Mouse (Mus musculus) heart, embryonic 14.5 days (tissue): ENCODE results near the gene Rapgef1. TPM values are rescaled to one million over a fixed set of nuclear protein-coding genes. Genes with fewer than 3 reads are reported as not detected.

Experiments used
- ATAC-seq: fragments of 200-750 bp; cut with Nextera tagmentation; 2 replicates; pipeline ENCODE4 v1.8.0; 2017; ENCODE audit warnings: low read depth, moderate TSS enrichment; ENCODE audit not compliant: insufficient number of reproducible peaks, insufficient read depth, low FRiP score
- H3K27ac ChIP-seq, 2 experiments: fragments of 200-500 bp in 1 of 2; fragments of 300-500 bp in 1 of 2; sonication (generic) in 1 of 2; replicated peaks in 1 of 2; 2 replicates each; pipeline ENCODE4 v1.5.1; 2012 to 2014; ENCODE audit warnings: low read depth in 2 of 2, low read length in 2 of 2, control low read depth in 1 of 2, mild to moderate bottlenecking in 1 of 2, mixed read lengths in 1 of 2; ENCODE audit not compliant: control insufficient read depth in 1 of 2, insufficient read depth in 1 of 2
- H3K27me3 ChIP-seq: fragments of 300-500 bp; sonication (generic); 2 replicates; pipeline ENCODE4 v1.6.1; 2014; ENCODE audit warnings: mild to moderate bottlenecking, low read length, control low read depth; ENCODE audit not compliant: control insufficient read depth, insufficient read depth
- H3K36me3 ChIP-seq: fragments of 300-500 bp; sonication (generic); 2 replicates; pipeline ENCODE4 v1.6.1; 2014; ENCODE audit warnings: mild to moderate bottlenecking, control low read depth, low read length, mixed read lengths; ENCODE audit not compliant: control insufficient read depth, insufficient read depth
- H3K4me1 ChIP-seq, 2 experiments: fragments of 200-500 bp in 1 of 2; fragments of 300-500 bp in 1 of 2; sonication (generic) in 1 of 2; 2 replicates each; pipeline ENCODE4 v1.6.1; 2012 to 2014; ENCODE audit warnings: low read length in 2 of 2, control low read depth in 1 of 2, mixed read lengths in 1 of 2; ENCODE audit not compliant: control insufficient read depth in 2 of 2, insufficient read depth in 2 of 2
- H3K4me2 ChIP-seq: fragments of 300-500 bp; sonication (generic); 2 replicates; pipeline ENCODE4 v1.6.1; 2014; ENCODE audit warnings: mild to moderate bottlenecking, low read length
- H3K4me3 ChIP-seq, 2 experiments: fragments of 200-500 bp in 1 of 2; fragments of 300-500 bp in 1 of 2; sonication (generic) in 1 of 2; 2 replicates each; pipeline ENCODE4 v1.5.1; 2012 to 2014; ENCODE audit warnings: low read length in 2 of 2, mild to moderate bottlenecking in 2 of 2, control low read depth in 1 of 2, low read depth in 1 of 2, moderate library complexity in 1 of 2; ENCODE audit not compliant: control insufficient read depth in 1 of 2, insufficient read depth in 1 of 2
- H3K9ac ChIP-seq: fragments of 300-500 bp; sonication (generic); 2 replicates; pipeline ENCODE4 v1.6.1; 2014; ENCODE audit warnings: mild to moderate bottlenecking, low read length
- H3K9me3 ChIP-seq: fragments of 300-500 bp; sonication (generic); 2 replicates; pipeline ENCODE4 v1.6.1; 2016; ENCODE audit warnings: low read length, control low read depth; ENCODE audit not compliant: control insufficient read depth
- WGBS: fragments of 180-500 bp; shearing (Covaris S2); extraction: QIAGEN DNeasy Blood & Tissue Kit; methylation state at CpG from one replicate; pipeline ENCODE4 v1.1.7; 2014; 5-methylcytosine and 5-hydroxymethylcytosine counted together
- polyA plus RNA-seq: library from polyadenylated mRNA; unstranded; fragments of >200 nt; fragmentation: Nextera tagmentation; extraction: Ambion mirVana; gene quantifications from 2 replicates; pipeline ENCODE4 v1.2.1, GENCODE M21; 2014

Gene Rapgef1
- polyA plus RNA-seq, 1 experiment from 2014 or later: 12.6 TPM

- no peak for ATAC-seq
These were observed 164.8 kb downstream of the Rapgef1 start for GRCm38 (mm10) chr2:29784290-29784689.

GRCm38 (mm10) chr2:29787104-29787917 is 167.8 kb downstream of the Rapgef1 start, which contains the start of gene Coq4:
Coq4 (plus strand) TSS chr2:29787493.
- peak; percentile 83 for ATAC-seq
- peaks cover 59% of the 10 kb centered on the region for H3K36me3 ChIP-seq
- H3K9me3 ChIP-seq: no peaks in the 10 kb centered on the region
- H3K4me1 ChIP-seq: peaks cover 0 to 8% of the 10 kb centered on the region in 2 experiments; a peak in 2 of 4 replicates
- peak within 1 kb of the TSS; percentile 64 to 90 for H3K4me3 ChIP-seq
- H3K9ac ChIP-seq: peak within 1 kb of the TSS; percentile 73
- H3K4me2 ChIP-seq: peak within 1 kb of the TSS; percentile 93
- H3K27ac ChIP-seq: peak within 1 kb of the TSS; percentile 67 to 77
- H3K27me3 ChIP-seq: no peaks in the 10 kb centered on the region
- 2% methylated on average over 31 of the region's 31 CpGs for WGBS

More at GRCm38 (mm10) chr2:29784290-29784689, 164.8 kb downstream of the Rapgef1 start:
- Histone ChIP-seq H3K4me1 (peaks cover 0 to 8% of the 10 kb centered on the region in 2 experiments; a peak in 2 of 4 replicates), H3K27ac (no peak overlapping the region), H3K4me2 (no peak overlapping the region), H3K9me3 (no peaks in the 10 kb centered on the region; the same call in 1 of the 2 replicates), H3K36me3 (peaks cover 68% of the 10 kb centered on the region), H3K9ac (no peak overlapping the region), H3K27me3 (no peaks in the 10 kb centered on the region), H3K4me3 (no peak overlapping the region)
- WGBS: 72% methylated on average over 4 of the region's 4 CpGs

- ATAC-seq: peak; percentile 87
- under 1% methylated on average over 45 of the region's 45 CpGs for WGBS
- Histone ChIP-seq H3K4me2 (peak within 1 kb of the TSS; percentile 93), H3K27ac (peak within 1 kb of the TSS; percentile 67 to 77), H3K36me3 (peaks cover 56% of the 10 kb centered on the region), H3K4me1 (peaks cover 0 to 8% of the 10 kb centered on the region in 2 experiments; a peak in 2 of 4 replicates), H3K4me3 (peak within 1 kb of the TSS; percentile 64 to 90), H3K27me3 (no peaks in the 10 kb centered on the region), H3K9me3 (no peaks in the 10 kb centered on the region), H3K9ac (peak within 1 kb of the TSS; percentile 73)
These were observed 168.6 kb downstream of the Rapgef1 start, which contains the start of gene Trub2 for GRCm38 (mm10) chr2:29787937-29788681. Trub2 (minus strand) TSS chr2:29788502.

Other genes with a start within 250 kb of the Rapgef1 start
- gene Gm13420, start 132.0 kb downstream of the Rapgef1 start, polyA plus RNA-seq: not detected in 2 replicates
- gene Gm13547, start 139.6 kb downstream of the Rapgef1 start, polyA plus RNA-seq: not detected in 2 replicates
- gene Coq4, start 167.8 kb downstream of the Rapgef1 start, polyA plus RNA-seq: 29.5 and 33.4 TPM in 2 replicates
- gene Trub2, start 168.8 kb downstream of the Rapgef1 start, polyA plus RNA-seq: 21.9 and 23.3 TPM in 2 replicates
- 7.8 and 9.5 TPM in 2 replicates for gene Slc27a4, start 182.9 kb downstream of the Rapgef1 start, polyA plus RNA-seq
- 14.6 and 17.8 TPM in 2 replicates for gene Urm1, start 200.4 kb downstream of the Rapgef1 start, polyA plus RNA-seq
- gene Cercam, start 249.4 kb downstream of the Rapgef1 start, polyA plus RNA-seq: 13.9 and 14.8 TPM in 2 replicates